Mouse (Mus musculus): ENCODE measurements around the gene Ceacam16. TPM values are rescaled to one million over a fixed set of nuclear protein-coding genes. Genes with fewer than 3 reads are reported as not detected.

Gene Ceacam16
- not detected for polyA plus RNA-seq (2014; fragmentation: Illumina TruSeq; extraction: RNeasy Lipid Tissue Mini Kit (QIAGEN cat#74804); ENCODE audit: low replicate concordance)

GRCm38 (mm10) chr7:19861199-19861598 lies at the start of gene Ceacam16:
Gene Ceacam16, minus strand, starts transcription at chr7:19861299.

GRCm38 (mm10) chr7:19887849-19888248 lies 26.8 kb upstream of the Ceacam16 start, which contains the start of gene Ceacam19:
Gene Ceacam19, minus strand, starts transcription at chr7:19887965.

GRCm38 (mm10) chr7:19851858-19852570 lies 9.1 kb downstream of the Ceacam16 start, which contains the start of gene Gm19345:
Gene Gm19345, plus strand, starts transcription at chr7:19852003.

GRCm38 (mm10) chr7:19822604-19823058 lies 38.5 kb downstream of the Ceacam16 start, which contains the start of gene Bcl3:
Gene Bcl3, minus strand, starts transcription at chr7:19822770.

Other genes starting within 250 kb of the Ceacam16 start
- 3.6 TPM for gene Relb, start 231.9 kb downstream of the Ceacam16 start, polyA plus RNA-seq (2014; fragmentation: Illumina TruSeq; extraction: RNeasy Lipid Tissue Mini Kit (QIAGEN cat#74804); ENCODE audit: low replicate concordance)
- gene Clptm1, start 196.3 kb downstream of the Ceacam16 start, polyA plus RNA-seq (2014; fragmentation: Illumina TruSeq; extraction: RNeasy Lipid Tissue Mini Kit (QIAGEN cat#74804); ENCODE audit: low replicate concordance): 5.2 TPM
- 21.6 TPM for gene Apoc2, start 183.4 kb downstream of the Ceacam16 start, polyA plus RNA-seq (2014; fragmentation: Illumina TruSeq; extraction: RNeasy Lipid Tissue Mini Kit (QIAGEN cat#74804); ENCODE audit: low replicate concordance)
- gene Gm44805, start 179.9 kb downstream of the Ceacam16 start, polyA plus RNA-seq (2014; fragmentation: Illumina TruSeq; extraction: RNeasy Lipid Tissue Mini Kit (QIAGEN cat#74804); ENCODE audit: low replicate concordance): not detected
- not detected for gene Apoc4, start 179.8 kb downstream of the Ceacam16 start, polyA plus RNA-seq (2014; fragmentation: Illumina TruSeq; extraction: RNeasy Lipid Tissue Mini Kit (QIAGEN cat#74804); ENCODE audit: low replicate concordance)
- not detected for gene Apoc1, start 168.6 kb downstream of the Ceacam16 start, polyA plus RNA-seq (2014; fragmentation: Illumina TruSeq; extraction: RNeasy Lipid Tissue Mini Kit (QIAGEN cat#74804); ENCODE audit: low replicate concordance)
- 2.3 TPM for gene Apoe, start 162.1 kb downstream of the Ceacam16 start, polyA plus RNA-seq (2014; fragmentation: Illumina TruSeq; extraction: RNeasy Lipid Tissue Mini Kit (QIAGEN cat#74804); ENCODE audit: low replicate concordance)
- 0.93 TPM for gene Tomm40, start 145.9 kb downstream of the Ceacam16 start, polyA plus RNA-seq (2014; fragmentation: Illumina TruSeq; extraction: RNeasy Lipid Tissue Mini Kit (QIAGEN cat#74804); ENCODE audit: low replicate concordance)
- 5.7 TPM for gene Nectin2, start 110.8 kb downstream of the Ceacam16 start, polyA plus RNA-seq (2014; fragmentation: Illumina TruSeq; extraction: RNeasy Lipid Tissue Mini Kit (QIAGEN cat#74804); ENCODE audit: low replicate concordance)
- not detected for gene Bcam, start 90.3 kb downstream of the Ceacam16 start, polyA plus RNA-seq (2014; fragmentation: Illumina TruSeq; extraction: RNeasy Lipid Tissue Mini Kit (QIAGEN cat#74804); ENCODE audit: low replicate concordance)
- 3.7 TPM for gene Cblc, start 64.5 kb downstream of the Ceacam16 start, polyA plus RNA-seq (2014; fragmentation: Illumina TruSeq; extraction: RNeasy Lipid Tissue Mini Kit (QIAGEN cat#74804); ENCODE audit: low replicate concordance)
- 1.2 TPM for gene Bcl3, start 38.5 kb downstream of the Ceacam16 start, polyA plus RNA-seq (2014; fragmentation: Illumina TruSeq; extraction: RNeasy Lipid Tissue Mini Kit (QIAGEN cat#74804); ENCODE audit: low replicate concordance)
- not detected for gene Gm19345, start 9.3 kb downstream of the Ceacam16 start, polyA plus RNA-seq (2014; fragmentation: Illumina TruSeq; extraction: RNeasy Lipid Tissue Mini Kit (QIAGEN cat#74804); ENCODE audit: low replicate concordance)
- gene Ceacam19, start 26.7 kb upstream of the Ceacam16 start, polyA plus RNA-seq (2014; fragmentation: Illumina TruSeq; extraction: RNeasy Lipid Tissue Mini Kit (QIAGEN cat#74804); ENCODE audit: low replicate concordance): not detected
- gene Pvr, start 59.9 kb upstream of the Ceacam16 start, polyA plus RNA-seq (2014; fragmentation: Illumina TruSeq; extraction: RNeasy Lipid Tissue Mini Kit (QIAGEN cat#74804); ENCODE audit: low replicate concordance): 22.6 TPM
- 25.9 TPM for gene Igsf23, start 89.5 kb upstream of the Ceacam16 start, polyA plus RNA-seq (2014; fragmentation: Illumina TruSeq; extraction: RNeasy Lipid Tissue Mini Kit (QIAGEN cat#74804); ENCODE audit: low replicate concordance)
- 63.7 TPM for gene Ceacam20, start 104.1 kb upstream of the Ceacam16 start, polyA plus RNA-seq (2014; fragmentation: Illumina TruSeq; extraction: RNeasy Lipid Tissue Mini Kit (QIAGEN cat#74804); ENCODE audit: low replicate concordance)
- gene Nlrp9b, start 130.2 kb upstream of the Ceacam16 start, polyA plus RNA-seq (2014; fragmentation: Illumina TruSeq; extraction: RNeasy Lipid Tissue Mini Kit (QIAGEN cat#74804); ENCODE audit: low replicate concordance): 150 TPM
- 0.67 TPM for gene Vmn1r91, start 238.4 kb upstream of the Ceacam16 start, polyA plus RNA-seq (2014; fragmentation: Illumina TruSeq; extraction: RNeasy Lipid Tissue Mini Kit (QIAGEN cat#74804); ENCODE audit: low replicate concordance)